Mouse (Mus musculus) adrenal gland, postnatal 0 days (tissue): ENCODE results near the gene Fcho2. TPM values are rescaled to one million over a fixed set of nuclear protein-coding genes. Genes with fewer than 3 reads are reported as not detected.

Experiments
- polyA plus RNA-seq: library from polyadenylated mRNA; unstranded; fragments of >200 nt; fragmentation: Nextera tagmentation; extraction: Ambion mirVana; gene quantifications from 2 replicates; pipeline ENCODE4 v1.2.1, GENCODE M21; 2015

Fcho2 gene
- polyA plus RNA-seq = 23.5 and 30.2 TPM in 2 replicates

DNA sequence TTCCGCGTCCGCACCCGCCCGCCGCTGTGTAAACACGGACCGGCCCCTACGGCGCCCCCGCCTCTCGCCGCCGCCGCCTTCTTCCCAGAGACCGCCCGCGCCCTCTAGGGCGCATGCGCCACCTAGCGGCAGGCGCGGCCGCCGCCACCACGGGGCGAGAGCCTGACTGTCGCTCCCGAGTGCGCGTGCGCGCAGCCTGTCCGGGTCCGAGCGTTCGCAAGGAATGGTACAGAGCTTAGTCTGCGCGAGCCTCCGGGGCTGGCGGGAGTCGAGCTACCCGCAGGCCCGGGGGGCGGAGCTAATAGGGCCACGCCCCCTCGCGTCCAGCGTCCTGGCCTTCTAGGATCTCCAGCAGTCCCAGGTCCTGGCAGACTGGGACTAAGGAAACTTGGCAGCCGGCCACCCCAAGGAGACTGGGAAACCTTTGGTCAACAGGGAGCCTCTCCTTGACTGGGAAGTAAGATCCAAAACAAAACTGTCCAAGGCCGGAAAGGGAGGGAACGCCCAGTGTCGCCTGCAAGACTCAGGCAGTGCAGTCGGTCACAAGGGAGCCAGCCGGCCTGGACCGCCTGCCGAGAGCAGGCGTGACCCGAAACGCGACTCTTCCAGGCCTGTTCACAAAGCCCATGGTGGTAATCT lies at the start of gene Fcho2:
Gene Fcho2 (minus strand): TSS at position 303 of the 639 bp plus-strand sequence.

DNA sequence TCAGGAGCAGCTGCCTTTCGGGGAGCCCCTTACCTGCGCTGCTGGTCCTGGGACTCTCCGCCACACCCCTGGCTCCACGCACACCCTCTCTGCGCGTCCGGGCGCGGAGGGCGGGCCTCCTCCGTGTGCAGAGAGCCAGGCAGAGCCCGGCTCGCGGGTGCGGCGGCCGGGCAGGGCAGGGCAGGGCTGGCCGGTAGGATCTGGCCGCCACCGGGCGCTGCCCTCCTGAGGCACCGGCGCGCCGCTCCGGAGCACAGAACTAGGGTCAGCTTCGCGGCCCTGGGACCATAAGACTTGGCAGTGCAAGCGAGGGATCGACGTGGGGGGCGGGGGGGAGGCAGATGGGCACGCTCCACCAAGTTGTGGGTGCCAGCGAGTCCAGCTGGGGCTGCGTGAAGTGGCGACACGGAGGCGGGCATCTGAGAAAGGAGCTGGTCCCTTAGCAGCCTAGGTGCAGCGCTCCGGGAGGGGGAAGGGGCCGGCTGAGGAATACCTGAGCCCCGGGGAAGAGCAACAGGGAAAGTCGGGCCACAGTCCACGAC lies 120.4 kb downstream of the Fcho2 start, which contains the start of gene Tmem171:
Gene Tmem171 (minus strand): TSS at position 62 of the 542 bp plus-strand sequence.

Other genes starting within 250 kb of the Fcho2 start
- gene Tmem174, start 178.0 kb downstream of the Fcho2 start, polyA plus RNA-seq = 0.26 and 0.49 TPM in 2 replicates
- 0.14 and 0.35 TPM in 2 replicates for gene Tmem171, start 120.6 kb downstream of the Fcho2 start, polyA plus RNA-seq
- gene Tnpo1, start 110.9 kb upstream of the Fcho2 start, polyA plus RNA-seq = 24.7 and 28.9 TPM in 2 replicates
- not detected in 2 replicates for gene 1700024P04Rik, start 169.1 kb upstream of the Fcho2 start, polyA plus RNA-seq